Mouse (Mus musculus) midbrain, embryonic 12.5 days (tissue): ENCODE results near the gene Lrrc47. TPM values are rescaled to one million over a fixed set of nuclear protein-coding genes. Genes with fewer than 3 reads are reported as not detected.

Source experiments
- ATAC-seq: fragments of 200-750 bp; cut with Nextera tagmentation; 2 replicates; pipeline ENCODE4 v1.8.0; 2017; ENCODE audit warnings: low read depth, moderate TSS enrichment, moderate library complexity; ENCODE audit not compliant: low FRiP score
- H3K27ac ChIP-seq: fragments of 300-500 bp; sonication (generic); replicated peaks from 2 replicates; pipeline ENCODE4 v1.5.1; 2016; ENCODE audit warnings: mild to moderate bottlenecking
- H3K27me3 ChIP-seq: fragments of 300-500 bp; sonication (generic); 2 replicates; pipeline ENCODE4 v1.6.1; 2016; ENCODE audit warnings: mild to moderate bottlenecking
- H3K36me3 ChIP-seq: fragments of 300-500 bp; sonication (generic); 2 replicates; pipeline ENCODE4 v1.6.1; 2016
- H3K4me1 ChIP-seq: fragments of 300-500 bp; sonication (generic); 2 replicates; pipeline ENCODE4 v1.6.1; 2016
- H3K4me2 ChIP-seq: fragments of 300-500 bp; sonication (generic); replicated peaks from 2 replicates; pipeline ENCODE4 v1.6.1; 2016; ENCODE audit warnings: mild to moderate bottlenecking, moderate library complexity
- H3K4me3 ChIP-seq: fragments of 300-500 bp; sonication (generic); 2 replicates; pipeline ENCODE4 v1.5.1; 2016; ENCODE audit warnings: mild to moderate bottlenecking
- H3K9ac ChIP-seq: fragments of 300-500 bp; sonication (generic); replicated peaks from 2 replicates; pipeline ENCODE4 v1.6.1; 2016; ENCODE audit warnings: mild to moderate bottlenecking, moderate library complexity
- H3K9me3 ChIP-seq: fragments of 300-500 bp; sonication (generic); 2 replicates; pipeline ENCODE4 v1.6.1; 2016; ENCODE audit warnings: mild to moderate bottlenecking
- WGBS: fragments of 180-500 bp; shearing (Covaris S2); methylation state at CpG from one replicate; pipeline ENCODE4 v1.1.7; 2016; 5-methylcytosine and 5-hydroxymethylcytosine counted together
- polyA plus RNA-seq: library from polyadenylated mRNA; unstranded; fragments of >200 nt; fragmentation: Nextera tagmentation; extraction: Ambion mirVana; gene quantifications from 2 replicates; pipeline ENCODE4 v1.2.1, GENCODE M21; 2016

Lrrc47 gene
- polyA plus RNA-seq, 1 experiment from 2014 or later: 31.4 TPM

DNA sequence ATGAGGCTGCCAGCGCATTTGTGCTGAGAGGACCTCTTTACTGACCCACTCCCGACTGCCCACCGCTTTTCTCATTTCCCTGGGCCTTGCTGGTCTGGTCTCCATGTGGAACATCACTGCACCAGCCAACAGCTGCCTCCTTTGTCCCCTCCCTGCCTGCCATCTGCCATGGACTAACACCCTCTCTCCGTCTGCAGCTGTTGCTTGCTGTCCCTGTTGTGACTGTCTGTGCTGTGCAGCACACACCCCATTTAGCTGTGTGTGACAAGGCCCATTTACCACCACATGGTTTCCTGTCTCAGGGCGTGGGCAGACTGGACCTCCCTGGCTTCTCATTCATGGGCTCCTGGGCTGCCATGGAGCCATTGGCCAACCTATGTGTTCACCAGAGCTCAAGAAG is 6.0 kb upstream of the Lrrc47 start:
- H3K27me3 ChIP-seq: no peaks in the 10 kb centered on the region
- H3K27ac ChIP-seq: no peak overlapping the region
- H3K4me3 ChIP-seq: no peak overlapping the region
- H3K4me1 ChIP-seq: no peaks in the 10 kb centered on the region
- no peak overlapping the region for H3K9ac ChIP-seq
- WGBS: 93% methylated on average over 5 of the region's 5 CpGs
- no peak for ATAC-seq
- H3K36me3 ChIP-seq: peaks cover 54% of the 10 kb centered on the region
- no peak overlapping the region for H3K4me2 ChIP-seq
- H3K9me3 ChIP-seq: no peaks in the 10 kb centered on the region

DNA sequence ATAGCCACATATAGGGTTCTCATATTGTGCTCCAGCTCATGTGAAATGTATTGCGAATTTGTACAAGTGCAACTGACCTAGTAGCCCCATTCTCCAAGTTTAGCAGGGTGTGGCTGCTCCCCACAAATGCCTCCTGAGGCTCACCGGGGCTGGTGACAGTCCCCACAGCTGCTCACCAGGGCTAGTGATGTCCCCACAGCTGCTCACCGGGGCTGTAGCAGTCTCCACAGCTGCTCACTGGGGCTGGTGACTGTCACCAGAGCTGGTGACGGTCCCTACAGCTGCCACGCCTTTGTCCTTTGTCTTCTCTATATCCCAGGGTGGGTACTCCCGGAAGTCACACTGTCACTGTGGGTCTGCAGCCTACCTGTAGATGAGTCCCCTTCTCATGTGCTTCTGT is 5.3 kb upstream of the Lrrc47 start:
- no peak overlapping the region for H3K9ac ChIP-seq
- H3K36me3 ChIP-seq: peaks cover 54% of the 10 kb centered on the region
- peaks cover 5% of the 10 kb centered on the region; the same call in 1 of the 2 replicates for H3K4me1 ChIP-seq
- no peak for ATAC-seq
- H3K4me3 ChIP-seq: no peak overlapping the region
- H3K9me3 ChIP-seq: no peaks in the 10 kb centered on the region
- H3K27me3 ChIP-seq: no peaks in the 10 kb centered on the region
- no peak overlapping the region for H3K4me2 ChIP-seq
- no peak overlapping the region for H3K27ac ChIP-seq
- 93% methylated on average over 6 of the region's 6 CpGs for whole genome bisulfite sequencing

DNA sequence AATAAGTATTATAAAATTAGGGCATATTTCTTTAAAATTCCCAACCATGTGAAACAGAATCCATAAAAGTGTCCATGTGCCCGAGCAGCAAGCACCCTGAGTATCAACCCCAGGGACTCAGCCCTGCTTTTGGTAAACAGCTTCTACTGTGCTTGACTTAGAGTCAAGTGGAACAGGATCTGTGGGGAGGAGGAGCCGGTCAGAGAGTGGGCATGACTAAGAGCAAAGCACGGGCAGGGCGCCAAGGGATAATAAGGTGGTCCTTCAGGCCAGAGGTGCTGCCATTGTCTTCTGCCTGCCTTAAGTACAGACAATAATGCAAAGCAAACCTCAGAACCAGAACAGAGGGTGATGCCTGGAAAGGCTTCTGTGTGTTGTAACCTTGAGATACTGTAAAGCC is 3.8 kb upstream of the Lrrc47 start:
- ATAC-seq: no peak
- no peak overlapping the region for H3K4me2 ChIP-seq
- peaks cover 46% of the 10 kb centered on the region for H3K36me3 ChIP-seq
- no peak overlapping the region for H3K27ac ChIP-seq
- no peaks in the 10 kb centered on the region for H3K27me3 ChIP-seq
- peaks cover 13% of the 10 kb centered on the region for H3K4me1 ChIP-seq
- no peak overlapping the region for H3K9ac ChIP-seq
- WGBS: 83% methylated on average over 4 of the region's 4 CpGs
- no peaks in the 10 kb centered on the region for H3K9me3 ChIP-seq
- H3K4me3 ChIP-seq: no peak overlapping the region

DNA sequence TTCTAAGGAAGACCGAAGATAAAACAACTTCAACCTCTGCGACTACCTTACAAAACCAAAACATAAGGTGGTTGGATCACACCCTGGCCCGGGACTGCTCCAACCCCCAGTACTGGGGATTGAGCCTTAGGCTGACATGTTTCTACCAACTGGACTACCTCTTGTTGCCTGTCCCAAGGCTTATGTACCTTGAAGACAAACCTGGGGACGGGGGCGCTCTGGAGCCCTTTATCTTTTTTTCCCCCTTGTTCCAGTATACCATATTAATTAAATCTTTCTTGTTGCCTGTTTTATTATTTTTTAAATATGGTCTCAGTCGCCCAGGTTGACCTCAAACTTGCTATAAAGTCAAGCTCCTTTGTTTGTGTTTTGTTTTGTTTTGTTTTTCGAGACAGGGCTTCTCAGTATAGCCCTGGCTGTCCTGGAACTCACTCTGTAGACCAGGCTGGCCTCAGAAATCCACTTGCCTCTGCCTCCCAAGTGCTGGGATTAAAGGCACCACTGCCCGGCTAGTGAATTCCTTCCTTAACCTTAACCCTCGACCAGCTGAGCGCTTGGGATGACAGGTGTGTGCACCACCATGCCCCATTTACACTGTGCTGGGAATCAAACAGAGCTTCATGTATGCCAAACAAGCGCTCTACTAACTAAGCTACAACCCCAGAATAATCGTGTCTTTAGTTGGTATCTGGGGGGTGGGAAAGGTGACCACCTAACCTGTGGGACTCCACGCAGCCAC is 455 bp upstream of the Lrrc47 start:
- H3K27ac ChIP-seq: peak overlapping the region; percentile 58
- H3K9me3 ChIP-seq: no peaks in the 10 kb centered on the region
- H3K4me2 ChIP-seq: peak overlapping the region; percentile 100
- H3K4me3 ChIP-seq: peak overlapping the region; percentile 100
- H3K4me1 ChIP-seq: peaks cover 24% of the 10 kb centered on the region
- H3K9ac ChIP-seq: peak overlapping the region; percentile 98
- H3K27me3 ChIP-seq: no peaks in the 10 kb centered on the region
- H3K36me3 ChIP-seq: peaks cover 42% of the 10 kb centered on the region
- WGBS: 31% methylated on average over 13 of the region's 13 CpGs
- ATAC-seq: no peak; the same call in none of the 2 replicates

DNA sequence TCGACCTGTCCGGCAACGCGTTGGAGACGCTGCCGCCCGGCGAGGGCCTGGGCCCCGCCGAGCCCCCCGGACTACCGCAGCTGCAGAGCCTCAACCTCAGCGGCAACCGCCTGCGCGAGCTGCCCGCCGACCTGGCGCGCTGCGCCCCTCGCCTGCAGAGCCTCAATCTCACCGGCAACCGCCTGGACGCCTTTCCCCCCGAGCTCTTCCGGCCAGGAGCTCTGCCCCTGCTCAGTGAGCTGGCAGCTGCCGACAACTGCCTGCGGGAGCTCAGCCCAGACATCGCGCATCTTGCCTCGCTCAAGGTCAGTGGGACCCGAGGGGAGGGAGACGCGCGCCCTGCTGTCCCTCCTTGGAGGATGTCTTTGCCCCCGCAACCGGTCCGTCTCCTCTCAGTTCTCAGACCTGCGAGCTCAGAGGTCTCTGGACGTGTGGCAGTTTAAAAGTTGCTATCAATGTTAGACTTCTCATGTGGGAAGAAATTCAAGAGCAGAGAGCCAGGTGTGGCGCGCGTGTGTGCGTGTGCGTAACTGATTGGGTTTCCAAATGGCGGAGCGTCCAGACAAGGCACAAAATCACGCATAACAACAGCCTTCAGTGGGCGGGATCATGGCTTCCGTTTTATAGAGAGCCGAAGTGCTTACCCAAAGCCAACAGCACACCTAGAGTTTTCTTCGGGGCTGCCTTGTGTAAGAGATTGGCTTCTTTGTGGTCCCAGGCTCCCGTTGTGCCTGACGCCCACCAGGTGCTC is 776 bp downstream of the Lrrc47 start:
- Histone ChIP-seq H3K4me1 (peaks cover 24% of the 10 kb centered on the region), H3K9ac (peak overlapping the region; percentile 98), H3K4me2 (peak overlapping the region; percentile 100), H3K27me3 (no peaks in the 10 kb centered on the region), H3K27ac (peak overlapping the region; percentile 61), H3K4me3 (peak overlapping the region; percentile 100), H3K36me3 (peaks cover 42% of the 10 kb centered on the region), H3K9me3 (no peaks in the 10 kb centered on the region)
- ATAC-seq: no peak
- 3% methylated on average over 50 of the region's 55 CpGs for WGBS

DNA sequence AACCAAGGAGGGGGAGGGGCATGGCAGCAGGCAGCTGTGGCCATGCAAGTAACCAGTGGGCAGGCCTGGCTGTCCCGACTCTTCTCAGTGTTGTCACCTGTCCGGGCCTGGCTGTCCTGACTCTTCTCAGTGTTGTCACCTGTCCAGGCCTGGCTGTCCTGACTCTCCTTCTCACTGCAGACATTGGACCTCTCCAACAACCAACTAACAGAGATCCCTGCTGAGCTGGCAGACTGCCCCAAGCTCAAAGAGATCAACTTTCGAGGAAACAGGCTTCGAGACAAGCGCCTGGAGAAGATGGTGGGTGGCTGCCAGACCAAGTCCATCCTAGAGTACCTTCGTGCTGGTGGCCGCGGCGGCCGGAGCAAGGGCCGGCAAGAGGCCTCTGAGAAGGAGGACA is 3.9 kb downstream of the Lrrc47 start:
- H3K27me3 ChIP-seq: no peaks in the 10 kb centered on the region
- no peak overlapping the region for H3K4me2 ChIP-seq
- peaks cover 24% of the 10 kb centered on the region for H3K4me1 ChIP-seq
- WGBS: 93% methylated on average over 11 of the region's 11 CpGs
- ATAC-seq: no peak
- H3K36me3 ChIP-seq: peaks cover 72% of the 10 kb centered on the region
- no peak overlapping the region for H3K4me3 ChIP-seq
- no peak overlapping the region for H3K9ac ChIP-seq
- H3K27ac ChIP-seq: no peak overlapping the region
- H3K9me3 ChIP-seq: no peaks in the 10 kb centered on the region

DNA sequence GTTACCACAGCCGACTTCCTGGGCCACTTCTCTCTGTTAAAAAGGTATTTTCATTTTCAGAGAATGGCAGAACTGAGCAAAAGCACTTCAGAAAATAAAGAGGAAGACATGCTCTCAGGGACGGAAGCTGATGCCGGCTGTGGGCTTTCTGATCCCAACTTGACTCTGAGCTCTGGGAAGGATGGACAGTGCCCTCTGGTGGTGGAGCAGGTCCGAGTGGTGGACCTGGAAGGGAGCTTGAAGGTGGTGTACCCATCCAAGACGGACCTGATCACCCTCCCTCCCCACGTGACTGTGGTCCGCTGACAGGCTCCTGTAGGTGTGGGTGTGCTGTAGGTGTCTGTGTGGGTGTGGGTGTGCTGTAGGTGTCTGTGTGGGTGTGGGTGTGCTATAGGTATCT is 8.0 kb downstream of the Lrrc47 start:
- H3K4me3 ChIP-seq: no peak overlapping the region
- no peak for ATAC-seq
- no peak overlapping the region for H3K27ac ChIP-seq
- H3K27me3 ChIP-seq: peaks cover 11% of the 10 kb centered on the region
- H3K36me3 ChIP-seq: peaks cover 79% of the 10 kb centered on the region
- H3K9me3 ChIP-seq: no peaks in the 10 kb centered on the region
- H3K4me2 ChIP-seq: no peak overlapping the region
- no peak overlapping the region for H3K9ac ChIP-seq
- H3K4me1 ChIP-seq: no peaks in the 10 kb centered on the region
- 76% methylated on average over 7 of the region's 7 CpGs for WGBS

DNA sequence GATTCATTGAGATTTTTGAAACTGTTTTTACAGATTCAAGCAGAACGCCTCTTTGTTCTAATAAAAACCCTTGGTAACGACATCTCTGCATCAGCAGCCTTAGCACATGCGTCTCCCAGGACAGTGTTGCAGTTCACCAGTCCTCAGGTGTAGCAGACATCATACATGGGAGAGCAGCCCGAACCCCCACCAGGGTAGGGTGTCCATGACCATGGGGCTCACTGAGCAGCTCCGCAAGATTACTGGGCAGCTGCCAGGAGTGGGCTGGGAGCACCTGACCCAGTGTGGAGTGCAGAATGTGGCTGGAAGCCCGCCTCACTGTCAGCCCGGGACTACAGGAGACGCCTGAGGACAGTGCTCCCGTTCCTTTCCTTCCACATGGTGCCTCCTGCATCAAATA is 9.9 kb downstream of the Lrrc47 start:
- H3K27ac ChIP-seq: no peak overlapping the region
- no peak overlapping the region for H3K4me2 ChIP-seq
- H3K4me3 ChIP-seq: no peak overlapping the region
- H3K27me3 ChIP-seq: peaks cover 30% of the 10 kb centered on the region
- H3K4me1 ChIP-seq: peaks cover 8% of the 10 kb centered on the region
- H3K9me3 ChIP-seq: no peaks in the 10 kb centered on the region
- ATAC-seq: no peak
- peaks cover 60% of the 10 kb centered on the region for H3K36me3 ChIP-seq
- 88% methylated on average over 9 of the region's 9 CpGs for WGBS
- no peak overlapping the region for H3K9ac ChIP-seq

DNA sequence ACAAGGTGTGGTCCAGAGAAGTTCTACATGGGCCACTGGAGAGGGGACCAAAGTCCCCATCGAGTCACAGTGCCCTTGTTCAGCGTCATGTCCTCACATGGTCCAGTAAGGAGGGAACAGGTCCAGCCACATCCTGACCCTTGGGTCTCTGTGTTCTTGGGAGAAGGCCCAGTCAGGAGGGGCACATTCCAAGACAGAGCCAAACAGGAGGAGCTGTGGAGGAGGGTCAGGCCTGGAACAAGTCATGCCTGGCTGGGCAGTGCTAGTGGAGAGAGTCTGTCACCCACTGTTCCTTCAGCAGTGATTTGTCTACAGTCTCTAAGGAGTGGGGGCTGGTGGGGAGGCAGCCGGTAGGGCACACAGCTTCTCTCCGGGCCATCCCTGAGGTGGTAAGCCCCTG is 10.9 kb downstream of the Lrrc47 start:
- Histone ChIP-seq H3K4me2 (no peak overlapping the region), H3K4me1 (peaks cover 8% of the 10 kb centered on the region), H3K9me3 (no peaks in the 10 kb centered on the region), H3K4me3 (no peak overlapping the region), H3K27ac (no peak overlapping the region), H3K27me3 (peaks cover 39% of the 10 kb centered on the region), H3K36me3 (peaks cover 51% of the 10 kb centered on the region), H3K9ac (no peak overlapping the region)
- 71% methylated on average over 4 of the region's 4 CpGs for WGBS
- ATAC-seq: no peak

DNA sequence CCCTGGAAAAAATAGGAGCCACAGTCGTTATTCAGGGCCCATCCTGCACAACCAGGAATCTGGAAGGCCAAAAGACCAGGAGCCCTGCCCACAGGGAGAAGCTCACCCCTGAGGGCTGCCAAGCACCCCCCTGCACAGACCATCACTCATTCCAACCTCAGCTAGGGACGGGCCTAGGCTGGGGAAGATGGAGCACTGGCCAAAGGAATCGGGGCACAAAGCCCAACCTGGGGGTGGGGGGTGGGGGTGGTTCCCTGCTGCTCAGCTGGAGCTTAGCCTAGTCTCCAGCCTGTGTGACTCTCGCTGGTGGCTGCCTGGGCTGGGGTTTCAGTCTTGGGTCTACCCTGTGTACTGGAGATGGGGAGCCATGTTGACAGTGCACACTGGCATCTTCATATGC is 11.3 kb downstream of the Lrrc47 start:
- H3K27ac ChIP-seq: no peak overlapping the region
- no peaks in the 10 kb centered on the region for H3K9me3 ChIP-seq
- H3K4me2 ChIP-seq: no peak overlapping the region
- no peak overlapping the region for H3K9ac ChIP-seq
- no peak overlapping the region for H3K4me3 ChIP-seq
- WGBS: 41% methylated on average over 4 of the region's 4 CpGs
- peaks cover 8% of the 10 kb centered on the region for H3K4me1 ChIP-seq
- ATAC-seq: no peak
- H3K27me3 ChIP-seq: peaks cover 44% of the 10 kb centered on the region
- H3K36me3 ChIP-seq: peaks cover 46% of the 10 kb centered on the region

DNA sequence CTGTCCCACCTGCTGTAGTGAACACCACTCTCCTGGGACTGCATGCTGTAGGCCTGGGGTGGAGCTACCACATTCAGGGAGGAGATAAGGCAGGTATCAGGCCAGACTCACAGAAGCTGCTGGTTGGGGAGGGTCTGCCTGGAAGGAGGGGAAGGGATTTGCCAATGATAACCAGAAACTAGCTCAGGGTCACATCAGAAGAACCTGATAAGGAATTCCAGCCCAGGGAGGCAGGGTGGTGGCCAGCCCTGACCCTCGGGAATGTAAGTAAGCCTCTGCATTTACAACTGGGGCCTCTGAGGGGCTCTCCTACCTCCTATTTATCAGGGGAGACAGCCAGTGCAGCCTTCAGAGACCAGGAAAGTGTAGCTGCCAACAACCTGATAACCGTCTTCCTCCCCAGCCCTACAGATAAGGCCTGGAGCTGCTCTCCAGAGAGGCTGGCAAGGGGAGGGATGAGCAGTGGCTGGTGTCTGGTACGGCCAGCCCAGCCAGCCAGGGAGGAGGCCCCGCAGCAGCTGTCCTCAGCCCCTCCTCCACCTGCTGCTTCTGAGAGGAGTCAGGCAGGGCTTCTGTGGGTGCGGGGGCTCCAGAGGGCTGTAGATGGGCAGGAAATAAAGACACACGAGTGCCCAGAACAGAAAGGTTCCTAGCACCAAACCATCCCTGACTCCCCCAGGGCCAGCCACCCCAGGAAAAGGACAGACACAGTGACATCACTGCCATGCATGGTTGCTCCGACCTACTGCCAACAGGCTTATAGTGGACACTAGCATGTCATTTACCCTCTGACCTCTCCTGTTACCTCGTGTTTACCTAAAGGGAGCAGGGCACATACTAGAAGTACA is 12.4 kb downstream of the Lrrc47 start:
- Histone ChIP-seq H3K36me3 (peaks cover 35% of the 10 kb centered on the region), H3K4me1 (peaks cover 8% of the 10 kb centered on the region), H3K9ac (no peak overlapping the region; the same call in 1 of the 2 replicates), H3K9me3 (no peaks in the 10 kb centered on the region), H3K4me2 (no peak overlapping the region), H3K27me3 (peaks cover 46% of the 10 kb centered on the region), H3K4me3 (no peak overlapping the region), H3K27ac (no peak overlapping the region)
- ATAC-seq: no peak
- 30% methylated on average over 8 of the region's 8 CpGs for WGBS
